8 mouse cellular contexts compared by ENCODE assay signal in the genomic region with DNA sequence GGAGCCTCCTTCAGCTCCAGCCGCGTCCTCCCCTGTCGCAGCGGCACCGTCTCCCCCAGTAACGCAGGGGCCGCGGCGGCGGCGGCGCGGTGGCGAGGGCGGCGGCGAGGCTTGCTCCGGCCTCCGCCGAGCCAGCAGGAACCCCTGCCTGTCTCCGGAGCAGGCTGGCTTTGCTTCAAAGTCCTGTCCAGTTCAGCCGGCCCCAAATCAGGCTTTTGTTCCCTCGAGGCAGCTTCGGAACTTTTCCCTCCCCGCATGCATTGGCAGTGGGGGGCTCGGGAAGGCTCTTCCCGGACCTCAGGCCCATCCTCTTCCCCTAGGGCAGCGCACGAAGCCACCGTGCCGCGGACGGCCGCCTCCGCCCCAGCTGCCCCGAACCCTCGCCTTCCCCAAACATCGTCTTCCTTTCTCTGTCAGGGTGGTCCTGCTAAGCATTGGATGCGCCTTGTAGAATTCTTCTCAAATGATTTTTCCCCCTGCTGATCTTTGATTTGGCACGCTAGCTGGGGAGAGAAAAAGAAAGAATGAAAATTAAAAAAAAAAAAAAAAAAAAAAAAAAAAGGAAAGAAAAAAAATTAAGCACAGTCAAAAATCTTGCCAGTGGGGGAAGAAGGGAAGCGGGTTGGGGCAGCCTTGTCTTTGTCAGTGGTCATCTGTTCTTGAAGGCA. TPM values are rescaled to one million over a fixed set of nuclear protein-coding genes. Genes with fewer than 3 reads are reported as not detected.
DNase-seq lines count a peak whose midpoint lies in the region; ATAC-seq and TF ChIP-seq lines count a peak whose summit lies in the region.

No protein-coding gene starts in this region.

- no peak for TF ChIP-seq CTCF in MEL (IDR thresholded peaks at IDR 0.05 in 2 of 3, conservative IDR thresholded peaks at IDR 0.05 in 1 of 3; ENCODE audit: control insufficient read depth in 1 of 3, insufficient read depth in 1 of 3, low read depth in 2 of 3, low read length in 3 of 3, poor library complexity in 1 of 3, severe bottlenecking in 1 of 3)
- TF ChIP-seq CTCF in lung, postnatal 0 days (IDR thresholded peaks at IDR 0.05), result no peak

- no peak for TF ChIP-seq RAD21 in MEL (IDR thresholded peaks at IDR 0.05; ENCODE audit: low read depth, low read length)

- no peaks in the 10 kb centered on the region for H3K79me2 ChIP-seq in MEL (ENCODE audit: control insufficient read depth, insufficient read depth, low read length, poor library complexity)

- H3K4me1 ChIP-seq in MEL (ENCODE audit: control insufficient read depth in 1 of 2, insufficient read depth in 2 of 2, low read length in 2 of 2), result no peaks in the 10 kb centered on the region
- no peaks in the 10 kb centered on the region for H3K4me1 ChIP-seq in hindbrain, embryonic 11.5 days (replicated peaks; ENCODE audit: control insufficient read depth, insufficient read depth, low read length)
- no peaks in the 10 kb centered on the region for H3K4me1 ChIP-seq in lung, postnatal 0 days (ENCODE audit: insufficient read depth, low read depth, low read length)

- peak; percentile 50 for DNase-seq in MEL (ENCODE audit: low read depth, low spot score)
- peak; percentile 86 for DNase-seq in cerebellum, adult 9-10 months
- DNase-seq in frontal cortex, postnatal 10 days (ENCODE audit: low spot score in 2 of 2), result peak; percentile 72 to 81
- DNase-seq in hindbrain, embryonic 11.5 days (ENCODE audit: low spot score), result peak; percentile 90
- peak; percentile 82 for DNase-seq in layer of hippocampus, postnatal 14 days (ENCODE audit: low spot score in 2 of 2)
- peak; percentile 70 for DNase-seq in lung, postnatal 0 days (ENCODE audit: low spot score)
- DNase-seq in ovary, adult 18-20 months (ENCODE audit: low spot score), result peak; percentile 29
- peak; percentile 15 for DNase-seq in thymus, postnatal 0 days (ENCODE audit: low spot score)

- no peaks in the 10 kb centered on the region for H3K9me3 ChIP-seq in MEL (replicated peaks; ENCODE audit: insufficient read depth, low read length)
- H3K9me3 ChIP-seq in hindbrain, embryonic 11.5 days (ENCODE audit: control insufficient read depth, low read length), result no peaks in the 10 kb centered on the region
- no peaks in the 10 kb centered on the region for H3K9me3 ChIP-seq in lung, postnatal 0 days (ENCODE audit: low read length)

- peak overlapping the region; percentile 76 for H3K4me2 ChIP-seq in hindbrain, embryonic 11.5 days (replicated peaks; ENCODE audit: low read depth, low read length)
- peak overlapping the region; percentile 85 for H3K4me2 ChIP-seq in lung, postnatal 0 days (replicated peaks; ENCODE audit: low read depth, low read length)

- peak; percentile 94 for ATAC-seq in hindbrain, embryonic 11.5 days (ENCODE audit: low FRiP score)
- peak; percentile 87 for ATAC-seq in lung, postnatal 0 days

- peak overlapping the region; percentile 49 to 57 for H3K4me3 ChIP-seq in MEL (ENCODE audit: control insufficient read depth in 1 of 2, insufficient read depth in 1 of 2, low read depth in 2 of 2, low read length in 2 of 2)
- peak overlapping the region; percentile 60 for H3K4me3 ChIP-seq in hindbrain, embryonic 11.5 days (ENCODE audit: low read depth, low read length)
- peak overlapping the region; percentile 59 for H3K4me3 ChIP-seq in lung, postnatal 0 days (ENCODE audit: low read depth, low read length)

- TF ChIP-seq EP300 in MEL (IDR thresholded peaks at IDR 0.05; ENCODE audit: low read depth in 1 of 2, low read length in 2 of 2), result no peak
- TF ChIP-seq EP300 in lung, postnatal 0 days (IDR thresholded peaks at IDR 0.05), result no peak

- peaks cover 0 to 1% of the 10 kb centered on the region in 2 experiments; a peak in 1 of 4 replicates for H3K27me3 ChIP-seq in MEL (ENCODE audit: control insufficient read depth in 1 of 2, insufficient read depth in 2 of 2, low read length in 2 of 2)
- no peaks in the 10 kb centered on the region for H3K27me3 ChIP-seq in hindbrain, embryonic 11.5 days (ENCODE audit: control insufficient read depth, insufficient read depth, low read length)
- no peaks in the 10 kb centered on the region for H3K27me3 ChIP-seq in lung, postnatal 0 days (replicated peaks; ENCODE audit: insufficient read depth, low read length)

- no peak overlapping the region for H3K27ac ChIP-seq in MEL (ENCODE audit: control insufficient read depth, low read depth, low read length)
- H3K27ac ChIP-seq in hindbrain, embryonic 11.5 days (ENCODE audit: low read depth, low read length), result peak overlapping the region; percentile 94
- H3K27ac ChIP-seq in lung, postnatal 0 days (ENCODE audit: low read length), result no peak overlapping the region

- WGBS in hindbrain, embryonic 11.5 days, result 0% methylated on average over 41 of the region's 41 CpGs
- under 1% methylated on average over 41 of the region's 41 CpGs for WGBS in lung, postnatal 0 days

- H3K36me3 ChIP-seq in MEL (ENCODE audit: control insufficient read depth in 1 of 2, insufficient read depth in 2 of 2, low read length in 2 of 2), result no peaks in the 10 kb centered on the region
- no peaks in the 10 kb centered on the region for H3K36me3 ChIP-seq in hindbrain, embryonic 11.5 days (ENCODE audit: control insufficient read depth, insufficient read depth, low read length)
- no peaks in the 10 kb centered on the region for H3K36me3 ChIP-seq in lung, postnatal 0 days (ENCODE audit: insufficient read depth, low read length)

- TF ChIP-seq POLR2A in MEL (IDR thresholded peaks at IDR 0.05; ENCODE audit: control insufficient read depth in 1 of 2, insufficient read depth in 1 of 2, low read depth in 1 of 2, low read length in 2 of 2, poor library complexity in 1 of 2), result 0 out of 4 replicates have a peak, but pooled peaks of 1 of the 2 experiments have one; percentile 34

- peak overlapping the region; percentile 57 for H3K9ac ChIP-seq in MEL (ENCODE audit: control insufficient read depth, low read depth, low read length, poor library complexity, severe bottlenecking)
- peak overlapping the region; percentile 90 for H3K9ac ChIP-seq in hindbrain, embryonic 11.5 days (ENCODE audit: low read depth, low read length)
- peak overlapping the region; percentile 39 for H3K9ac ChIP-seq in lung, postnatal 0 days (replicated peaks; ENCODE audit: low read depth)

TF ChIP-seq in MEL, 35 proteins besides CTCF, POLR2A, EP300 and RAD21:
- no peak for TF ChIP-seq POLR2AphosphoS5 (IDR thresholded peaks at IDR 0.05; ENCODE audit: borderline replicate concordance, low read depth, low read length)
- peak; percentile 24; the same call in 1 of the 2 replicates for TF ChIP-seq ZNF384 (IDR thresholded peaks at IDR 0.05; ENCODE audit: low read depth, low read length)

RNA-seq across cellular contexts. Expression of a gene that starts 0.9 kb away (rescaled TPM):
- total RNA-seq in MEL (2012; rRNA removed), result not detected in 2 replicates
- polyA plus RNA-seq in MEL (2012; ENCODE audit: insufficient read depth in 1 of 2, insufficient read length in 2 of 2, low read depth in 1 of 2, low replicate concordance in 2 of 2, missing spikeins in 1 of 2), result not detected
- polyA plus RNA-seq in hindbrain, embryonic 11.5 days (2014; fragmentation: Nextera tagmentation; extraction: Ambion mirVana), result 25.7 and 26.2 TPM in 2 replicates
- 10 to 100 TPM; 36.4 to 42.7 TPM for total RNA-seq in layer of hippocampus, postnatal 14 days (2021)
- 1.3 and 1.9 TPM in 2 replicates for polyA plus RNA-seq in lung, postnatal 0 days (2015; fragmentation: Nextera tagmentation; extraction: Ambion mirVana)
- 0.12 TPM in 1 of 2 replicates, not detected in the other for polyA plus RNA-seq in thymus, postnatal 0 days (2015; fragmentation: Nextera tagmentation; extraction: Ambion mirVana)

RNA-seq across cellular contexts. Expression of a gene that starts 32.5 kb away (rescaled TPM):
- 28.1 and 28.3 TPM in 2 replicates for total RNA-seq in MEL (2012; rRNA removed)
- polyA plus RNA-seq in MEL (2012; ENCODE audit: insufficient read depth in 1 of 2, insufficient read length in 2 of 2, low read depth in 1 of 2, low replicate concordance in 2 of 2, missing spikeins in 1 of 2), result 10 to 100 TPM in 1 of 2 experiments, not detected in 1; 45.4 TPM
- polyA plus RNA-seq in hindbrain, embryonic 11.5 days (2014; fragmentation: Nextera tagmentation; extraction: Ambion mirVana), result 71.8 and 72.5 TPM in 2 replicates
- 10 to 100 TPM; 34.5 to 34.6 TPM for total RNA-seq in layer of hippocampus, postnatal 14 days (2021)
- 139 and 157 TPM in 2 replicates for polyA plus RNA-seq in lung, postnatal 0 days (2015; fragmentation: Nextera tagmentation; extraction: Ambion mirVana)
- 109 and 111 TPM in 2 replicates for polyA plus RNA-seq in thymus, postnatal 0 days (2015; fragmentation: Nextera tagmentation; extraction: Ambion mirVana)

Comparison
In these comparisons a context has a peak if more than half of its experiments do, and no peak if none do; other contexts are left out.
1. DNase-seq: peak in every context shown above with its lines; median percentile 90 in hindbrain, embryonic 11.5 days; 86 in cerebellum, adult 9-10 months; 82 in layer of hippocampus, postnatal 14 days; 76 in frontal cortex, postnatal 10 days; 70 in lung, postnatal 0 days; 50 in MEL; 29 in ovary, adult 18-20 months; 15 in thymus, postnatal 0 days.
2. H3K9ac ChIP-seq: peak in every context shown above with its lines; median percentile 90 in hindbrain, embryonic 11.5 days; 57 in MEL; 39 in lung, postnatal 0 days.